ENCODE assay signal across 19 mouse cellular contexts in genomic region chr3:152432677-152433076, GRCm38 (mm10).
"Had no signal": no experiment of that assay in that cellular context is flagged by ENCODE, and none has a peak within 500 bp of the region (broad histone marks: within the 10 kb centered on the region; RNA-seq: fewer than 3 reads in every experiment).

No protein-coding gene starts in this region.

- H3K4me3 ChIP-seq: left cerebral cortex, adult 2 months; liver, embryonic 13.5 days; megakaryocyte, embryonic 14.5 days; midbrain, embryonic 10.5 days; midbrain, embryonic 13.5 days; stomach, embryonic 15.5 days had no signal

- DNase-seq: kidney, adult 18-20 months; kidney, adult 9 months; kidney, postnatal 14 days; kidney, postnatal 4 days; layer of hippocampus, adult 9-11 months; layer of hippocampus, postnatal 36 days; liver, embryonic 13.5 days; lung, adult 2 months; lung, postnatal 14 days; lung, postnatal 4 days; right cerebral cortex, adult 18-20 months; right cerebral cortex, postnatal 14 days; right cerebral cortex, postnatal 4 days; thymus, postnatal 25 days had no signal

- ATAC-seq: midbrain, embryonic 13.5 days had no signal

- H3K27ac ChIP-seq: left cerebral cortex, adult 2 months; liver, embryonic 13.5 days; midbrain, embryonic 10.5 days; midbrain, embryonic 13.5 days; stomach, embryonic 15.5 days had no signal
